Mouse (Mus musculus) lung, adult 2 months (tissue): ENCODE data around the gene Knl1. TPM values are rescaled to one million over a fixed set of nuclear protein-coding genes. Genes with fewer than 3 reads are reported as not detected.
A peak's percentile ranks its signal among the peaks of the same experiment; 100 is the strongest.
"Not testable (repeated sequence)": the region's sequence is repeated elsewhere in the genome, so short reads cannot be mapped to it uniquely, and the experiment has no call there.

Experiments
- DNase-seq: peaks from one replicate; pipeline ENCODE4 v3.0.0; 2022
- H3K4me1 ChIP-seq: fragments of 200-500 bp; 2 replicates; pipeline ENCODE4 v1.6.1; 2011; ENCODE audit warnings: low read length; ENCODE audit not compliant: control insufficient read depth, insufficient read depth
- H3K4me3 ChIP-seq: fragments of 200-500 bp; replicated peaks from 2 replicates; pipeline ENCODE3; 2011; ENCODE audit warnings: low read depth, mild to moderate bottlenecking, control low read depth, low read length; ENCODE audit errors: extremely low read depth
- CTCF ChIP-seq: fragments of 200-500 bp; IDR thresholded peaks from 2 replicates; pipeline ENCODE4 v1.5.1; 2011; ENCODE audit warnings: mild to moderate bottlenecking, low read length, control low read depth; ENCODE audit not compliant: insufficient read depth
- POLR2A ChIP-seq: fragments of 200-500 bp; IDR thresholded peaks from 2 replicates; pipeline ENCODE4 v1.6.1; 2011; ENCODE audit warnings: low read depth, mild to moderate bottlenecking, control low read depth, low read length, borderline replicate concordance; ENCODE audit errors: extremely low read depth
- WGBS: fragments of 180-500 bp; shearing (Covaris S2); methylation state at CpG from one replicate; pipeline ENCODE4 v1.1.7; 2018; 5-methylcytosine and 5-hydroxymethylcytosine counted together
- polyA plus RNA-seq: library from polyadenylated mRNA; depleted of rRNA; stranded (reverse); fragments of >200 nt; gene quantifications from 2 replicates; pipeline ENCODE4 v1.2.3, GENCODE M21; 2012; rRNA removed

Knl1 gene
- 0.03 and 0.12 TPM in 2 replicates for polyA plus RNA-seq

- DNase-seq: peak; percentile 97
- TF ChIP-seq POLR2A: peak; percentile 44; the same call in 1 of the 2 replicates
- no peak for TF ChIP-seq CTCF
- Histone ChIP-seq H3K4me1 (no peaks in the 10 kb centered on the region), H3K4me3 (peak within 1 kb of the TSS; percentile 99)
- WGBS: under 1% methylated on average over 76 of the region's 77 CpGs
These were observed at the start of gene Knl1 for GRCm38 (mm10) chr2:119046649-119047611. Gene Knl1, plus strand, starts transcription at chr2:119047119.

DNA sequence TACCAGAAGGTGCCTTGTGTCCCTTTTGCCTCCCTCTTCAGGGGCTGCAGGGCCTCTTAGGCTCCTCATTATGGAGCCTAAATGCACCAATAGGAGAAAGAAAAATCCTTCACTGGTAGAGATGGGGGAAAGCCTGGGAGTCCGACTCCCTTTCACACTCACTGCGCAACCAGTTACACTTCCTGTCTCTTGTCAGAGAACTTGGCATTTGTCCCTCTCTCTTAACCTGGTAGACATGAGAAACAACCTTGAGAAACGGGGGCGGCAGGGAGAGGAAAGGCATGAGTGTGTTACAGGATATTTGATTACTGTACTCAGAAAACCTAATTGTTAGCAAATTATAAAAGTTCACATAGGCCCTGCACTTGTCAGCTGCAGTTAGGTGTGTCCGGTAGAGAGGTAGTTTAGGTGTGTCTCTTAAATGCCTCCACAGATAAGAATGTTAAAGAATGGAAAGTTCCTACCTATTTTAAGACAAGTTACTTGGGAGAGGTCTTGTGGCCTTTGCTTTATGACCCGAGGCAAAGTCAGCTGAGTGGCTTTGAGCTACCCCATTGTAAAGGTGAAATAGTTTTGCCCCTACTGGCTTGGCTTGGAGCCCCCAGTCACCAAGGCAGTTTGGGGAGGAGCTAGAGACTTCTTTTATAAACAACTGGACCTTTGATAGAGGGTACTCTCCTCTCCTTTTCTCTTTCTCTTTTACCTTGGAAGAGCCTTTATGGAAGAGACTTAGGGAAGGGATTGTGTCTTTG lies 48.6 kb upstream of the Knl1 start:
- no peak for TF ChIP-seq POLR2A
- no peak for TF ChIP-seq CTCF
- no peak for DNase-seq
- H3K4me1 ChIP-seq: no peaks in the 10 kb centered on the region
- no peak overlapping the region for H3K4me3 ChIP-seq
- WGBS: 38% methylated on average over 6 of the region's 6 CpGs

- 69% methylated on average over 3 of the region's 3 CpGs for WGBS
- no peaks in the 10 kb centered on the region for H3K4me1 ChIP-seq
- TF ChIP-seq POLR2A: no peak
- TF ChIP-seq CTCF: no peak
- no peak for DNase-seq
- no peak overlapping the region for H3K4me3 ChIP-seq
These were observed 47.8 kb upstream of the Knl1 start for GRCm38 (mm10) chr2:118999025-118999639.

DNA sequence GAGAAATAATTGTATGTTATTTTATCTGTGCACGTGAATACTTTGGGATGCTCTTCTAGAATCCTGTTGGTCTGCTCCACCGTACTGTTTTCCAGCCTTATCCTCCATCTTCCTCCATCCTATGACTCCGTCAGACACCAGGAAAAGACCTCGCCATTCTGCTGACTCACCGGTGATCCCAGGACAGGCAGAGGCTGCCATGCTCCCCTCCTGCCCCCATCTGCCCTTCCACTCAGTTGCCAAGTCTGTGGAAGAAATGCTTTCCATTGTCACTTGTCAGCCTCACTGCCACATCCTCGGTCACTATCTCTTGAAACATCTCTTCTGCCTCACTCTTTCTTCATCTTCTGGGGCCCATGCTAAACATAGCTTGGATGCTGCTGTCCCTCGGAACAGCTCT lies 40.0 kb upstream of the Knl1 start:
- no peak for DNase-seq
- TF ChIP-seq CTCF (no peak), POLR2A (no peak)
- Histone ChIP-seq H3K4me1 (no peaks in the 10 kb centered on the region), H3K4me3 (no peak overlapping the region)
- 78% methylated on average over 7 of the region's 7 CpGs for WGBS

- 88% methylated on average over 2 of the region's 2 CpGs for WGBS
- no peaks in the 10 kb centered on the region for H3K4me1 ChIP-seq
- no peak for DNase-seq
- H3K4me3 ChIP-seq: no peak overlapping the region
- TF ChIP-seq CTCF (no peak), POLR2A (no peak)
These were observed 37.5 kb upstream of the Knl1 start for GRCm38 (mm10) chr2:119009376-119009775.

GRCm38 (mm10) chr2:119014989-119015388 lies 31.9 kb upstream of the Knl1 start:
- TF ChIP-seq CTCF: no peak
- no peak for TF ChIP-seq POLR2A
- Histone ChIP-seq H3K4me1 (peaks cover 3% of the 10 kb centered on the region; the same call in 1 of the 2 replicates), H3K4me3 (no peak overlapping the region)
- DNase-seq: peak; percentile 11
- 53% methylated on average over 7 of the region's 7 CpGs for WGBS

- peaks cover 3% of the 10 kb centered on the region; the same call in 1 of the 2 replicates for H3K4me1 ChIP-seq
- H3K4me3 ChIP-seq: peak overlapping the region; percentile 6
- DNase-seq: peak; percentile 9
- WGBS: 45% methylated on average over 12 of the region's 12 CpGs
- TF ChIP-seq POLR2A (no peak), CTCF (no peak)
These were observed 31.2 kb upstream of the Knl1 start for GRCm38 (mm10) chr2:119015604-119016180.

- H3K4me1 ChIP-seq, DNase-seq, H3K4me3 ChIP-seq: not testable (repeated sequence)
- 80% methylated on average over 4 of the region's 4 CpGs for WGBS
These were observed 30.6 kb upstream of the Knl1 start for GRCm38 (mm10) chr2:119016312-119016711.

GRCm38 (mm10) chr2:119017647-119018046 lies 29.3 kb upstream of the Knl1 start:
- WGBS: 96% methylated on average over 3 of the region's 3 CpGs
- H3K4me1 ChIP-seq: peaks cover 3% of the 10 kb centered on the region; the same call in 1 of the 2 replicates
- no peak for DNase-seq
- H3K4me3 ChIP-seq: no peak overlapping the region
- TF ChIP-seq CTCF: peak; percentile 9; the same call in 1 of the 2 replicates
- no peak for TF ChIP-seq POLR2A
